Mouse (Mus musculus) MEL (cell line): ENCODE data around the gene Iqsec1.

Experiments used
- CTCF ChIP-seq, 3 experiments: IDR thresholded peaks in 2 of 3; conservative IDR thresholded peaks in 1 of 3; 2 replicates each; pipeline ENCODE4 v1.5.1; 2011 to 2012; ENCODE audit warnings: low read length in 3 of 3, low read depth in 2 of 3, mild to moderate bottlenecking in 2 of 3, improper control_type of control experiment in 1 of 3, inconsistent platforms in 1 of 3, mixed read lengths in 1 of 3, moderate library complexity in 1 of 3; ENCODE audit not compliant: control insufficient read depth in 1 of 3, insufficient read depth in 1 of 3, poor library complexity in 1 of 3, severe bottlenecking in 1 of 3
- NRF1 ChIP-seq: IDR thresholded peaks from 2 replicates; pipeline ENCODE4 v1.6.1; 2014; ENCODE audit warnings: low read depth, mild to moderate bottlenecking, inconsistent platforms, low read length, improper control_type of control experiment, moderate library complexity; ENCODE audit not compliant: poor library complexity, insufficient read depth, severe bottlenecking
- TAL1 ChIP-seq: IDR thresholded peaks from 2 replicates; pipeline ENCODE4 v1.6.1; 2012; ENCODE audit warnings: mild to moderate bottlenecking, inconsistent platforms, low read length, moderate library complexity, mixed read lengths
- USF1 ChIP-seq: IDR thresholded peaks from 2 replicates; pipeline ENCODE4 v1.6.1; 2014; ENCODE audit warnings: low read depth, mild to moderate bottlenecking, inconsistent platforms, low read length, improper control_type of control experiment, moderate library complexity

GRCm38 (mm10) chr6:90880975-90881374 is 107.5 kb downstream of the Iqsec1 start:
- TF ChIP-seq TAL1: no peak
- no peak for TF ChIP-seq CTCF (IDR thresholded peaks at IDR 0.05 in 2 of 3, conservative IDR thresholded peaks at IDR 0.05 in 1 of 3; ENCODE audit: control insufficient read depth in 1 of 3, insufficient read depth in 1 of 3, low read depth in 2 of 3, low read length in 3 of 3, poor library complexity in 1 of 3, severe bottlenecking in 1 of 3)
- no peak for TF ChIP-seq USF1
- TF ChIP-seq NRF1: no peak
